Mouse (Mus musculus): ENCODE results near the gene Irak3. TPM values are rescaled to one million over a fixed set of nuclear protein-coding genes. Genes with fewer than 3 reads are reported as not detected.

Gene Irak3
- 0.24 and 0.36 TPM in 2 replicates for polyA plus RNA-seq (2015; fragmentation: Nextera tagmentation; extraction: Ambion mirVana)

DNA sequence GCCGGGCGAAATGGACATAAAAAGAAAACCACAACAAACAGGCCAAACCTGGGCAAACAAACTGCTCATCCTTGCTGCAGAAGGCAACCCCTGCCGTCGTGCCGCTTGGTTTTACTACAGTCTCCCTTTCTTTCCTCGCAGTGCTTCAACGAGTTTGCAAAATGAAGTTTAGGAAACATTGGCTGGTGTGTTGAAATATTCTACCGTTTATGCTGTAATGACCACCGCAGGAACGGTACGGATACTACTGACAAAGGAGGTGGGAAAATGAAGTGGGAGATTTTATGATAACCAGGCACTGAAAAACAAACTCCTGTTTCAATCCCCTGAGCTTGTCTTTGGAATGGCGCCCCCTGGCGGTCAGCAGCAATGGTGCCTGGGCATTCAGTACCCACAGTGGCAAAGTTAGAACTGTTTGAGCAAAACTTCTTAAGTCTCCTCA lies at the start of gene Irak3:
Gene Irak3, minus strand, starts transcription at position 170 of the 442 bp plus-strand sequence.
- no peak within 1 kb of the TSS for H3K27ac ChIP-seq
- H3K27me3 ChIP-seq = peaks cover 29% of the 10 kb centered on the region
- H3K4me1 ChIP-seq (replicated peaks) = peaks cover 11% of the 10 kb centered on the region
- peak within 1 kb of the TSS; percentile 47 for H3K4me3 ChIP-seq (replicated peaks)
- no peaks in the 10 kb centered on the region for H3K36me3 ChIP-seq
- 4% methylated on average over 13 of the region's 13 CpGs for WGBS
- 0 out of 2 replicates have a peak, but pooled peaks have one; percentile 48 for ATAC-seq
- H3K9me3 ChIP-seq = no peaks in the 10 kb centered on the region
- peak within 1 kb of the TSS; percentile 54 for H3K9ac ChIP-seq (replicated peaks)
- H3K4me2 ChIP-seq (replicated peaks) = peak within 1 kb of the TSS; percentile 73

DNA sequence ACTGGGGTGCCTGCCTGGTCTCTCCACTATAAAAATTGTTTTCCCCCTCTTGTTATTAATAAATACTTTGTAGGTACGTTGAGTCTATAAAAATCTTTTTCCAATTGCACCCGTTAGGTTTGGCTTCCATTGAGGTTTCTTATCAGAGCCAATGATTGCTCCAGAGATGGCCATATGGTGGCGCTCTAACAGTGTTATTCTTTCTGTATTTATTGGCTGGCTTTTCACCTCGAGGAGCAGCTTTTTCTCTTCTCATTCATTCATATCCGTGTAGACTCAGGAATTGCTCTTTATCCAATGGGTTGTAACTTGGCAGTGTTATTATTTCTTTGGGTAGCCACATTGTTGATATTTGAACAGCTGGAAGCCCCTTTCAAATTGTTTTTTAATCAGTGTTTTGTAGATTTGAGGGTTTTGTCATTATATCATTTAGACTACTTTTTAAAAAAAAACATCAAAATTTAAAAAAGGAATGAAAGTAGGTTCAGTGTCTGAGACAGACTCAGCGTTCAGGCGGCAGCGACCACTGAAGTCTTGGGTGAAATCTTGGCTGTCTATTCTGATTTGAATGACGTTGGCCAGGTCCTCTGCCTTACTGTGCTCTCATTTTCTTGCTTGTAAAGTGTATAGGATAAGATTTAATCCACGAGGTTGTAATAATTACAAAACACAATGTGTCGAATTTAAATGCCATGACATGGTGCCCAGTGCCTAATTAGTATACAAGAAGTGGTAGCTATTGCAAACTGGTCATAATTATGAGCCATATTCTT lies 49.2 kb upstream of the Irak3 start:
- no peak overlapping the region for H3K4me2 ChIP-seq (replicated peaks)
- 60% methylated on average over 11 of the region's 11 CpGs for WGBS
- H3K27ac ChIP-seq = no peak overlapping the region
- no peaks in the 10 kb centered on the region for H3K9me3 ChIP-seq
- no peak for ATAC-seq
- no peak overlapping the region for H3K9ac ChIP-seq (replicated peaks)
- H3K4me1 ChIP-seq (replicated peaks) = peaks cover 11% of the 10 kb centered on the region; the same call in 1 of the 2 replicates
- H3K36me3 ChIP-seq = no peaks in the 10 kb centered on the region
- no peak overlapping the region for H3K4me3 ChIP-seq (replicated peaks)
- no peaks in the 10 kb centered on the region for H3K27me3 ChIP-seq

DNA sequence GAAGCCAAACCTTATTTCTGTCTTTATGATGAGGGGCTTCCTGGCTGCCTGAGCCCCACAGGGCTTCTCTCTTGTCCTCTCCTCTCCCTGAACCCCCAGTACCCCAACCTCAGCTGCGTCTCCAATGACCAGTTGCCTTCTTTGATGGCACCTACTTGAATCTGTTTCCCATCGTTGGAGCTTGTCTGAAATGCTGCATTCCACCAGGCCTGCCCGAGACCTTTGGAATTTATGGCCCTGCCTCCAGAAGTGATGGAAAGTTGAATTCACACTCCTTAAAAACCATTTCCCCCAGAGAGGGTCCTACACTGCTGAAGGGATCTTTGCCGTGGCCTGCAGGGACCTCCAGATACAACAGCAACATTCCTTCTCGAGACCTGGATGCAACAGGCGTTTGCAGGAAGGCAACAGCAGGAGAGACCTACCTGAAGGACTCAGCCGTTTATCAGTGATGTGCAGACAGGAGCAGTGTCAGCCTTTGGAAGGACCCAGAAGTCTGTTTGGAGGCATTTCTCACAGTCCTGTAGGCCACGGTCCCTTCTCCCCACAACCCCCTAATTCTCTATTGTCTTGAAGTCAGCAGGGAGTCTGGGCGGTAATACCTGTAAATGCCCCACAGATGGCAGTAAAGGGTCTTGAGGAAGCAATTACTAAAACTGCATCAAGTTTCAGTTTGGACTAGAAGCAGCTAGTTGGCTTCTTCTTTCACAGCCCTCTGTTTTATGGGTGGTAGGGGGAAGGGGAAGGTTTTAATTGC lies 45.2 kb upstream of the Irak3 start:
- no peak for ATAC-seq
- H3K4me2 ChIP-seq (replicated peaks) = no peak overlapping the region
- no peak overlapping the region for H3K9ac ChIP-seq (replicated peaks)
- 51% methylated on average over 9 of the region's 9 CpGs for WGBS
- no peaks in the 10 kb centered on the region for H3K36me3 ChIP-seq
- H3K9me3 ChIP-seq = no peaks in the 10 kb centered on the region
- H3K4me3 ChIP-seq (replicated peaks) = no peak overlapping the region
- no peak overlapping the region for H3K27ac ChIP-seq
- peaks cover 6% of the 10 kb centered on the region; the same call in 1 of the 2 replicates for H3K4me1 ChIP-seq (replicated peaks)
- no peaks in the 10 kb centered on the region for H3K27me3 ChIP-seq

DNA sequence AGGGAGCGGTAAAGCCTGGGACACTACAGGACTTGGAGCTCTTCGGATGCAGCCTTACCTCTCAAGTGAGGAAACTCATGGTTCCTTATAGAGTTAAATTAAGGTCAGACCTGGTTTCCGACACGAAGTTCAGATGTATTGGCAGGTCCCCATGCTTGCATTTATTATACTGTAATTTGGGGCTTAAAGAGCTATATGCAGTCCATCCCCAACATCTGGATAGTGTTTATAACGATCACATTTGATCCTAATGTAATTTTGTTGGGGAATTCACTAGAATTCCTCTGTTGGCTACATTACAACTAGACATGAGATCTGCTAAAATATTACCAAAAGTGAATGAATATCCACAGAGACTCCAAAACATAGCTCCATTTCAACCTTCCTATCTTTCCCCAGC lies 43.8 kb upstream of the Irak3 start:
- no peaks in the 10 kb centered on the region for H3K9me3 ChIP-seq
- peaks cover 6% of the 10 kb centered on the region; the same call in 1 of the 2 replicates for H3K4me1 ChIP-seq (replicated peaks)
- WGBS = 94% methylated on average over 5 of the region's 5 CpGs
- H3K27me3 ChIP-seq = no peaks in the 10 kb centered on the region
- no peak overlapping the region for H3K9ac ChIP-seq (replicated peaks)
- no peak overlapping the region for H3K4me3 ChIP-seq (replicated peaks)
- no peak overlapping the region for H3K27ac ChIP-seq
- H3K4me2 ChIP-seq (replicated peaks) = no peak overlapping the region
- ATAC-seq = no peak
- no peaks in the 10 kb centered on the region for H3K36me3 ChIP-seq

DNA sequence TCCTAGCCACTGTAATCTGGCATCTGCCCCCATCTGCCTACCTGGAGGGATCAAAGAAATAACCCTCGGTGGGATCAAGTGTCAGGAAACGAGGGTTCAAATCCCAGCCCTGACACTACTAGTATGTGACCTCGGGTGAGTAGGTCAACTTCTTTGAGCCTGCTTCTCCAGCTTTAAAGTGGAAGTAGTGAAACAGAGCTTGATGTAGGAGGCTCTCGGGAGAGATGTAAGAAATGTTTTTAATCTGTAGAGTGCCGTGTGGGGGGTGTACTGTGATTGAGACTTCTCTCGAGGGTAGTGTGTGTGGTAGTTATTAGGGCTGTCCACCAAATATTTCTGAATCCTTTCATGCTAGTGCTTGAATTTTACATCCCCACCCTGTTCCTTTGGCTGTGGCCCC lies 40.5 kb upstream of the Irak3 start:
- Histone ChIP-seq H3K27ac (no peak overlapping the region), H3K9me3 (no peaks in the 10 kb centered on the region), H3K36me3 (no peaks in the 10 kb centered on the region), H3K9ac (replicated peaks) (no peak overlapping the region), H3K4me2 (replicated peaks) (no peak overlapping the region), H3K27me3 (no peaks in the 10 kb centered on the region), H3K4me3 (replicated peaks) (no peak overlapping the region), H3K4me1 (replicated peaks) (peaks cover 6% of the 10 kb centered on the region; the same call in 1 of the 2 replicates)
- WGBS = 74% methylated on average over 6 of the region's 6 CpGs
- no peak for ATAC-seq

DNA sequence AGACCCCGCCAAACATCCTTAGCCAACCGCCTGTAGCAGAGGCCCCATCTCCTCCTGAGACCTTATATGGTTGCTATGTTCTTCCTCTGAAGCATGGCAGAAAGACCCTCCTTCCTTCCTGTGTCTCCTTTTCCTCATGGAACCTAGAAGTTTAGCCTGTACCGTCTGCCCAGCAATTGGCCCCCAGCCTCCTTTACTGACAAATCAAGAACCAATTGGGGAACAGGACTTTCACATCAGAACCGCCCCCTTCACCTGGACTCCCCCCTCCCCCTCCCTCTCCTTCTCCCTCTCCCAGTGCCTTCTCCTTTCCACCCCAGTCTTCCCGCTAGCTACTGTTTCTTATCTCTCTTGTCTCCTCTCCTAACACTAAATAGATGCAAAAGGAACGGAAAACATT lies 37.5 kb upstream of the Irak3 start:
- ATAC-seq = no peak
- no peaks in the 10 kb centered on the region for H3K4me1 ChIP-seq (replicated peaks)
- no peak overlapping the region for H3K27ac ChIP-seq
- H3K4me3 ChIP-seq (replicated peaks) = no peak overlapping the region
- H3K9me3 ChIP-seq = no peaks in the 10 kb centered on the region
- H3K36me3 ChIP-seq = no peaks in the 10 kb centered on the region
- no peak overlapping the region for H3K9ac ChIP-seq (replicated peaks)
- H3K4me2 ChIP-seq (replicated peaks) = no peak overlapping the region
- no peaks in the 10 kb centered on the region for H3K27me3 ChIP-seq
- 65% methylated on average over 6 of the region's 6 CpGs for WGBS

DNA sequence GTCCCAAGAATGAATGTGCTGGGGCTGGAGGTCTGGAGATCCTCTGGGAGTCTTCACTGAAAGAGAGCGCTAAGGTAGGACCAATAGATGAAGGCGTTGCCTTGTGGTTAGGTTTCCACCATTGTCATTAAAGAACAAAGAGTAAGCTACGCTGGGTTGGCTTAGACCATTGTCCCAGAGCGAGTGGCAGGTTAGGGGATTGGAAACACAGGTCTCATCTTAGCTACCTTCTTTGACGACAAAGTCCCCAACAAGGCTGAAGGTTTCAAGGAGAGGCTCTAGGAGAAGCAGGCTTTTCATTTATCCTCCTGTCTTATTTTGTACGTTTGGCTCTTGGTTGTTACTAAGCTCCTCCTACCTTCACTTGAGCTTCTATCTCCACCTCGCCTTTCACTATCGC lies 36.3 kb upstream of the Irak3 start:
- no peak overlapping the region for H3K4me2 ChIP-seq (replicated peaks)
- no peaks in the 10 kb centered on the region for H3K4me1 ChIP-seq (replicated peaks)
- no peaks in the 10 kb centered on the region for H3K9me3 ChIP-seq
- no peaks in the 10 kb centered on the region for H3K27me3 ChIP-seq
- WGBS = 86% methylated on average over 8 of the region's 8 CpGs
- no peak overlapping the region for H3K4me3 ChIP-seq (replicated peaks)
- ATAC-seq = no peak
- H3K27ac ChIP-seq = no peak overlapping the region
- H3K9ac ChIP-seq (replicated peaks) = no peak overlapping the region
- H3K36me3 ChIP-seq = no peaks in the 10 kb centered on the region

- Histone ChIP-seq H3K4me2 (replicated peaks) (no peak overlapping the region), H3K9me3 (no peaks in the 10 kb centered on the region), H3K27me3 (no peaks in the 10 kb centered on the region), H3K4me1 (replicated peaks) (no peaks in the 10 kb centered on the region), H3K36me3 (0 out of 2 replicates have a peak, but pooled peaks cover 4% of the 10 kb centered on the region), H3K4me3 (replicated peaks) (no peak overlapping the region), H3K27ac (no peak overlapping the region), H3K9ac (replicated peaks) (no peak overlapping the region)
- 85% methylated on average over 9 of the region's 9 CpGs for WGBS
- no peak for ATAC-seq
Measured at GRCm38 (mm10) chr10:120236855-120237254, 34.9 kb upstream of the Irak3 start.

- H3K9me3 ChIP-seq = no peaks in the 10 kb centered on the region
- H3K27ac ChIP-seq = no peak overlapping the region
- H3K4me1 ChIP-seq (replicated peaks) = peaks cover 8% of the 10 kb centered on the region; the same call in 1 of the 2 replicates
- no peaks in the 10 kb centered on the region for H3K27me3 ChIP-seq
- peaks cover 26% of the 10 kb centered on the region for H3K36me3 ChIP-seq
- 34% methylated on average over 18 of the region's 18 CpGs for WGBS
- no peak overlapping the region for H3K4me2 ChIP-seq (replicated peaks)
- H3K9ac ChIP-seq (replicated peaks) = no peak overlapping the region
- no peak for ATAC-seq
- H3K4me3 ChIP-seq (replicated peaks) = no peak overlapping the region
Measured at GRCm38 (mm10) chr10:120233655-120234367, 31.9 kb upstream of the Irak3 start.

DNA sequence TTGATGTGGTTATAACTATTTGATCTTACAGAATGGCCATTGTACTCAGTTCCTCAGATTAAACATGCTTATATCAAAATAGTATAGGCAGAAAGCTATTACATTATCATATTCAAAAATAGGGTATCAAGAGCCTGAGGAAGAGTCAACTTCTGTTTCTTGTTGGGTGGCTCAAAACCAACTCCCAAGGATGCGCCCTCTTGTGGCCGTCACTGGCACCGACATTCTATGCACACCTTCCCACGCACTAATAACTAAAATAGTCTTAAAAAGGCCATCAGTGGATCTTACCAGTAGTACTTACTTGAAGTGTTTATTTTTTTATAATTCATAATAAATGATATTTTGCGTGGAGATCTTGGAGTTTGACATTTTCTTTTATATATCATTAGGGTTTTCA lies 29.8 kb upstream of the Irak3 start:
- Histone ChIP-seq H3K4me2 (replicated peaks) (no peak overlapping the region), H3K9me3 (no peaks in the 10 kb centered on the region), H3K9ac (replicated peaks) (no peak overlapping the region), H3K36me3 (peaks cover 32% of the 10 kb centered on the region), H3K4me3 (replicated peaks) (no peak overlapping the region), H3K27ac (no peak overlapping the region), H3K4me1 (replicated peaks) (peaks cover 24% of the 10 kb centered on the region), H3K27me3 (no peaks in the 10 kb centered on the region)
- no peak for ATAC-seq
- WGBS = 26% methylated on average over 5 of the region's 5 CpGs

DNA sequence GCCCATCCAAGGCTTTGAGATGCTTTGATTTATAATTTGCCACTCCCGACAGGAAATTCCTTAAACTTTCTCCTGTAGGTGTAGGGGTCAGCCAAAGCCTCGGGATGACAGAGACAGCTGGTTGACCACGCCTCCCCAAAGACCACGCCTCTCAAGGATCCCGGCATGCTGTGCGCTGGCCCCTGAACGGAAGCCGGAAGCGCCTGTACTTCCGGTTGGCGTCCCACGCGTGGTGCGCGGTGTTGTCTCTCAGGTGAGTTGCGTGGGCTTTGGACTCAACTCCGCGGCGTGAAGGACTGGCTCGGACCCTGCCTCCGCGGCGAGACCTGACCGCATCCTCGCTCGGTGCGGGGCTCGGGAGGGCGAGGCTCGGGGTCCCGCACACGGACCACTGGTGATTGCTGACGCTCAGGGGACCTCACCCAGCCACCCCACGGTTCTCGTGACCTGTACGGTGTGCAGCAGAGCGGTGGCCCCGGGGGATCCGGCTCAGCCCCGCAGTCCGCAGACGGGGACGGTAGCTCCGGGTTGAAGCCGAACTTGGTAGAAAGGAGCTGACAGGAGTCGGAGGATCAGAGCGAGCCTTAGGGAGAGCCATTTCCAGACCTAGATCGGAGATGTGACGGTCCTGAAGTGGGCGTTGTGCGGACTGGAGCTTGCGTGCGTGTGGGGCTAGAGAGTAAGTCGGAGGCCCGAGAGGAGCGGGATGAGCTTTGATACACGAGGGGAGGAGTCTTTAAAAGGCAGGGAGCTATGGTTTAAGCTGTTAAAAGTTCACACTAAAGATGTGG lies 25.1 kb upstream of the Irak3 start, which contains the start of gene Llph:
Gene Llph, plus strand, starts transcription at position 200 of the 791 bp plus-strand sequence.
- H3K27ac ChIP-seq = peak within 1 kb of the TSS; percentile 27; the same call in 1 of the 2 replicates
- ATAC-seq = peak; percentile 94

More for the DNA sequence above, 25.1 kb upstream of the Irak3 start, which contains the start of gene Llph:
- H3K9me3 ChIP-seq = no peaks in the 10 kb centered on the region
- H3K4me2 ChIP-seq (replicated peaks) = peak within 1 kb of the TSS; percentile 92
- peak within 1 kb of the TSS; percentile 100 for H3K4me3 ChIP-seq (replicated peaks)
- WGBS = under 1% methylated on average over 57 of the region's 57 CpGs
- peak within 1 kb of the TSS; percentile 86 for H3K9ac ChIP-seq (replicated peaks)
- peaks cover 38% of the 10 kb centered on the region for H3K36me3 ChIP-seq
- no peaks in the 10 kb centered on the region for H3K27me3 ChIP-seq
- H3K4me1 ChIP-seq (replicated peaks) = peaks cover 27% of the 10 kb centered on the region

All from midbrain, embryonic 13.5 days (tissue).